Mouse (Mus musculus) stomach, postnatal 0 days (tissue): ENCODE results near the gene Ccdc40.

ENCODE experiments used
- CTCF ChIP-seq: IDR thresholded peaks from 2 replicates; pipeline ENCODE4 v1.5.1; 2016; ENCODE audit warnings: antibody characterized with exemption, low read depth, mild to moderate bottlenecking, moderate library complexity
- EP300 ChIP-seq: optimal IDR thresholded peaks from 2 replicates; pipeline ENCODE3; 2016; ENCODE audit warnings: antibody characterized with exemption

DNA sequence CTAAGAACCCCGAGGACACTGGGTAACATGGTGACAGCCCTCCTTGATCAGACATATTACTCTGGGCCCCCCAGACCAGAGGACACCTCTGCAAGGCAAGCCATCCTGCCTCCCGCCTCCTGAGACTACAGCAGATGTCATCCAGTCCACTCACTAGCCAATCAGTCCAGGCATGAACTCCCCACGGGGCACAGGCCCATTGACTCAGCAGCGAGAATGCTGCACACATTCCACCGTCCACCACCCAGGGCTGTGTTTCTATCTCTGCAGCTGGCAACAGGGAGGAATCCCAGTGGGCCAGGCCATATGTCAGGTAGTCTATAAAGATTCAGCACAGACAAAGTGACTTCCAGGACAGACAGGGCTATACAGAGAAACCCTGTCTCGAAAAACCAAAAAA is 20.4 kb upstream of the Ccdc40 start:
- no peak for TF ChIP-seq CTCF
- no peak for TF ChIP-seq EP300
